ENCODE assay signal across 27 mouse cellular contexts in genomic region chr12:13011023-13011761, GRCm38 (mm10).
A peak's percentile ranks its signal among the peaks of the same experiment; 100 is the strongest.
DNase-seq lines count a peak whose midpoint lies in the region; ATAC-seq lines count a peak whose summit lies in the region.
"Had no signal": no experiment of that assay in that cellular context is flagged by ENCODE, and none has a peak within 500 bp of the region (broad histone marks: within the 10 kb centered on the region; RNA-seq: fewer than 3 reads in every experiment).

No protein-coding gene starts in this region.

- 75% methylated on average over 9 of the region's 9 CpGs for WGBS in hindbrain, embryonic 13.5 days
- WGBS in hindbrain, embryonic 14.5 days = 73% methylated on average over 9 of the region's 9 CpGs
- 85% methylated on average over 9 of the region's 9 CpGs for WGBS in forebrain, embryonic 10.5 days
- WGBS in forebrain, embryonic 15.5 days = 25% methylated on average over 9 of the region's 9 CpGs

- no peak overlapping the region for H3K4me2 ChIP-seq in hindbrain, embryonic 13.5 days
- no peak overlapping the region for H3K4me2 ChIP-seq in hindbrain, embryonic 14.5 days (replicated peaks)
- no peak overlapping the region for H3K4me2 ChIP-seq in forebrain, embryonic 15.5 days (replicated peaks)
- H3K4me2 ChIP-seq: embryonic facial prominence, embryonic 13.5 days; heart, embryonic 11.5 days had no signal

- 0 out of 2 replicates have a peak, but pooled peaks have one; percentile 24 for ATAC-seq in hindbrain, embryonic 13.5 days (ENCODE audit: low FRiP score)
- ATAC-seq in hindbrain, embryonic 14.5 days (ENCODE audit: low FRiP score) = no peak
- ATAC-seq in forebrain, embryonic 15.5 days (replicated peaks) = peak; percentile 83
- ATAC-seq: activated CD4-positive, CD25-positive, alpha-beta regulatory T cell, adult 4 months; intestine, embryonic 16.5 days had no signal

- no peak overlapping the region for H3K4me3 ChIP-seq in hindbrain, embryonic 13.5 days
- no peak overlapping the region for H3K4me3 ChIP-seq in hindbrain, embryonic 14.5 days (replicated peaks; ENCODE audit: low read length)
- no peak overlapping the region for H3K4me3 ChIP-seq in forebrain, embryonic 10.5 days
- H3K4me3 ChIP-seq in forebrain, embryonic 15.5 days = no peak overlapping the region
- H3K4me3 ChIP-seq: embryonic facial prominence, embryonic 13.5 days had no signal

- H3K27me3 ChIP-seq in hindbrain, embryonic 13.5 days = no peaks in the 10 kb centered on the region
- H3K27me3 ChIP-seq in hindbrain, embryonic 14.5 days (ENCODE audit: control insufficient read depth, insufficient read depth, low read length) = no peaks in the 10 kb centered on the region
- H3K27me3 ChIP-seq in forebrain, embryonic 10.5 days (ENCODE audit: poor library complexity, severe bottlenecking) = no peaks in the 10 kb centered on the region
- H3K27me3 ChIP-seq in forebrain, embryonic 15.5 days = no peaks in the 10 kb centered on the region
- H3K27me3 ChIP-seq: CH12.LX; embryonic facial prominence, embryonic 13.5 days had no signal

- no peak overlapping the region for H3K27ac ChIP-seq in hindbrain, embryonic 13.5 days
- no peak overlapping the region for H3K27ac ChIP-seq in hindbrain, embryonic 14.5 days
- H3K27ac ChIP-seq in forebrain, embryonic 10.5 days = 0 out of 2 replicates have a peak overlapping the region, but pooled peaks have one; percentile 20
- peak overlapping the region; percentile 72 for H3K27ac ChIP-seq in forebrain, embryonic 15.5 days (replicated peaks)
- H3K27ac ChIP-seq: embryonic facial prominence, embryonic 13.5 days; kidney, postnatal 0 days; liver, embryonic 14.5 days; macrophage had no signal

- no peaks in the 10 kb centered on the region for H3K4me1 ChIP-seq in hindbrain, embryonic 13.5 days (replicated peaks)
- H3K4me1 ChIP-seq in hindbrain, embryonic 14.5 days (replicated peaks; ENCODE audit: control insufficient read depth, insufficient read depth, low read length) = no peaks in the 10 kb centered on the region
- peaks cover 8% of the 10 kb centered on the region; the same call in 1 of the 2 replicates for H3K4me1 ChIP-seq in forebrain, embryonic 10.5 days
- peaks cover 14% of the 10 kb centered on the region for H3K4me1 ChIP-seq in forebrain, embryonic 15.5 days
- H3K4me1 ChIP-seq: embryonic facial prominence, embryonic 13.5 days had no signal

- H3K9ac ChIP-seq in hindbrain, embryonic 13.5 days = no peak overlapping the region
- H3K9ac ChIP-seq in hindbrain, embryonic 14.5 days = no peak overlapping the region
- H3K9ac ChIP-seq in forebrain, embryonic 15.5 days (replicated peaks) = no peak overlapping the region
- H3K9ac ChIP-seq: embryonic facial prominence, embryonic 13.5 days; liver, embryonic 14.5 days had no signal

- H3K36me3 ChIP-seq in hindbrain, embryonic 13.5 days = no peaks in the 10 kb centered on the region
- H3K36me3 ChIP-seq in hindbrain, embryonic 14.5 days (replicated peaks; ENCODE audit: control insufficient read depth, insufficient read depth) = no peaks in the 10 kb centered on the region
- no peaks in the 10 kb centered on the region for H3K36me3 ChIP-seq in forebrain, embryonic 10.5 days (replicated peaks)
- H3K36me3 ChIP-seq in forebrain, embryonic 15.5 days = no peaks in the 10 kb centered on the region
- H3K36me3 ChIP-seq: embryonic facial prominence, embryonic 13.5 days had no signal

- no peak for DNase-seq in hindbrain, embryonic 14.5 days (ENCODE audit: low spot score)
- DNase-seq in forebrain, embryonic 10.5 days (ENCODE audit: extremely low spot score, low spot score) = no peak
- DNase-seq in telencephalon, adult 2 months (ENCODE audit: low read depth, low spot score) = peak; percentile 15
- DNase-seq in thymus, adult 18-20 months = no peak
- no peak for DNase-seq in cerebellum, adult 9-10 months
- DNase-seq: adrenal gland, adult 8-10 months; cerebellum, adult 11 months; cerebellum, adult 9-11 months; embryo, embryonic 11 days; gastrocnemius, postnatal 14 days; heart, postnatal 36 days; kidney, adult 8-10 months; layer of hippocampus, adult 9-11 months; liver; lung, adult 2 months; lung, postnatal 10 days; midbrain, embryonic 14.5 days had no signal

- H3K9me3 ChIP-seq in hindbrain, embryonic 13.5 days = no peaks in the 10 kb centered on the region
- 0 out of 2 replicates have a peak, but pooled peaks cover 4% of the 10 kb centered on the region for H3K9me3 ChIP-seq in hindbrain, embryonic 14.5 days (ENCODE audit: control insufficient read depth, low read length)
- H3K9me3 ChIP-seq in forebrain, embryonic 10.5 days = no peaks in the 10 kb centered on the region
- H3K9me3 ChIP-seq in forebrain, embryonic 15.5 days = no peaks in the 10 kb centered on the region
- H3K9me3 ChIP-seq: embryonic facial prominence, embryonic 13.5 days had no signal

Comparison
In these comparisons a context has a peak if more than half of its experiments do, and no peak if none do; other contexts are left out.
1. H3K27ac ChIP-seq: peak in forebrain, embryonic 10.5 days (single experiment) and forebrain, embryonic 15.5 days (single experiment); none in hindbrain, embryonic 13.5 days (single experiment) and hindbrain, embryonic 14.5 days (single experiment).